Mouse (Mus musculus) forebrain, embryonic 15.5 days (tissue): ENCODE measurements at regions not wholly inside any gene's neighbourhood (a gene's known extent, or its start where the extent isn't known, plus 50 kb on each side); places are given as distances from the start of the nearest gene placed in this dataset.

Experiments used
- ATAC-seq: fragments of 200-750 bp; cut with Nextera tagmentation; replicated peaks from 2 replicates; pipeline ENCODE4 v1.8.0; 2017; ENCODE audit warnings: mild to moderate bottlenecking, moderate TSS enrichment, moderate library complexity
- H3K27ac ChIP-seq: fragments of 300-500 bp; sonication (generic); replicated peaks from 2 replicates; pipeline ENCODE4 v1.5.1; 2015; ENCODE audit warnings: mild to moderate bottlenecking, inconsistent platforms
- H3K27me3 ChIP-seq: fragments of 300-500 bp; sonication (generic); 2 replicates; pipeline ENCODE4 v1.6.1; 2015; ENCODE audit warnings: inconsistent platforms
- H3K36me3 ChIP-seq: fragments of 300-500 bp; sonication (generic); 2 replicates; pipeline ENCODE4 v1.6.1; 2015; ENCODE audit warnings: mild to moderate bottlenecking, inconsistent platforms
- H3K4me1 ChIP-seq: fragments of 300-500 bp; sonication (generic); 2 replicates; pipeline ENCODE4 v1.6.1; 2015; ENCODE audit warnings: inconsistent platforms
- H3K4me2 ChIP-seq: fragments of 300-500 bp; sonication (generic); replicated peaks from 2 replicates; pipeline ENCODE4 v1.6.1; 2015; ENCODE audit warnings: mild to moderate bottlenecking, inconsistent platforms
- H3K4me3 ChIP-seq: fragments of 300-500 bp; sonication (generic); 2 replicates; pipeline ENCODE4 v1.5.1; 2015; ENCODE audit warnings: mild to moderate bottlenecking, inconsistent platforms
- H3K9ac ChIP-seq: fragments of 300-500 bp; sonication (generic); replicated peaks from 2 replicates; pipeline ENCODE4 v1.6.1; 2015; ENCODE audit warnings: mild to moderate bottlenecking, inconsistent platforms
- H3K9me3 ChIP-seq: fragments of 300-500 bp; sonication (generic); 2 replicates; pipeline ENCODE4 v1.6.1; 2016; ENCODE audit warnings: inconsistent platforms
- WGBS: fragments of 180-500 bp; shearing (Covaris S2); methylation state at CpG from one replicate; pipeline ENCODE4 v1.1.7; 2015; ENCODE audit warnings: mixed read lengths; 5-methylcytosine and 5-hydroxymethylcytosine counted together

DNA sequence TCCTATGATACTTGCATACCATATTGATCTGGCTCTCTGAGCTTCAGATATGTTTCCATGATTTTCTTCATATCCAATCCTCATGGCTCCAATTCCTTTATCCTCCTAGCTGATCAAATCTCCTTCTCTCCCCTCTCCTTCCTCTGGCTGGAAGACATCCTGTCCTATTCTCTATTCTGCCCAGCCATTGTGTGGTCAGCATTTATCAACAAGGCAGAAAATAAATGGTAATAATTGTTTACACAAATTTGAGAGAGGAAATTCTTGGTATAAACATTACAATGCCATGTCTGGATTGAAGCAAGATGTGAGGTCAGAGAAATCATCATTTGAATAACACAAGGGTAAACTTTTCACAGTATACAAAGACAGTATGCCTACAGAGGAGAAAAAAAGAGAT, 158.2 kb downstream of the Naf1 start:
- no peak overlapping the region for H3K4me2 ChIP-seq
- H3K4me1 ChIP-seq = no peaks in the 10 kb centered on the region
- ATAC-seq = no peak
- no peak overlapping the region for H3K27ac ChIP-seq
- H3K36me3 ChIP-seq = no peaks in the 10 kb centered on the region
- no peak overlapping the region for H3K9ac ChIP-seq
- no peaks in the 10 kb centered on the region for H3K9me3 ChIP-seq
- H3K27me3 ChIP-seq = no peaks in the 10 kb centered on the region
- no peak overlapping the region for H3K4me3 ChIP-seq

DNA sequence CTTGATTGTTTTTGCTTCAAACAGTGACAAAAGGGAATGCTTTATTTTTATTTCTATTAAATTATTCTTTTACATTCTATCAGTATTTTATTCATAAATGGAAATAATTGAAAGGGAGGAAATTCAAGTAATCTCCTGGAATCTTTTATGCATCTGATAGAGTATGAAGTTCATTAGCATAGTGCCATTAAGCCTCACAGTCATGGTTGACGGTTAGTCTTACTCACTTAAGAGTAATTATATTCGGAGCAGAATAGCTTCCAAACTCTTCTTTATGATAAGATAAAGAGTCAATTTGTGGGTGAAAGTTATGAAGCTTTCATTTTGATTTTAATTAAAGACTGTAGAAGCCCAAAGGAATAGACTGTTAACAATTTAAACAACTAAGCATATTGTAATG, 172.8 kb downstream of the Naf1 start:
- WGBS = 58% methylated on average over 2 of the region's 2 CpGs

DNA sequence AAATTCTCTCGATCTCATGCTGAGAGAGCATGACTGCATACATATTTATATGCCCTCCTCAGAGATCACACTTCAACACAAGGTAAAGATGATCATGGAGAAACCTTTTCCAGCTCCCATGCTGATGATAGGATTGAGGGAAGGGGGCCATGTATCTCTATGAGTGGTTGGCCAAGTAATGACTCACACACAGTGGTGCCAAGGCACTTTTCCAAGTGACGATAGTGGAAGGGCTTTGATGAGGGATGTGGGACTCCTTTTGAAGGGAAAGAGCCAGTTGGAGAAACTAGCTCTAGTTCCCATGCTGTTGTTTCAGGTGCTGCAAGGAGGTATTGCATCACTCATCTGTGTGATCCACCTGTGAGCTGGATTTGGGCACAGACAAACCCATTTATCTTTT, 201.5 kb downstream of the Naf1 start:
- H3K4me2 ChIP-seq = no peak overlapping the region
- 63% methylated on average over 2 of the region's 2 CpGs for WGBS

More for the DNA sequence above, 172.8 kb downstream of the Naf1 start:
- Histone ChIP-seq H3K4me3 (no peak overlapping the region), H3K9ac (no peak overlapping the region), H3K27ac (no peak overlapping the region), H3K27me3 (no peaks in the 10 kb centered on the region), H3K4me1 (no peaks in the 10 kb centered on the region), H3K9me3 (no peaks in the 10 kb centered on the region), H3K36me3 (no peaks in the 10 kb centered on the region), H3K4me2 (no peak overlapping the region)
- ATAC-seq = no peak

DNA sequence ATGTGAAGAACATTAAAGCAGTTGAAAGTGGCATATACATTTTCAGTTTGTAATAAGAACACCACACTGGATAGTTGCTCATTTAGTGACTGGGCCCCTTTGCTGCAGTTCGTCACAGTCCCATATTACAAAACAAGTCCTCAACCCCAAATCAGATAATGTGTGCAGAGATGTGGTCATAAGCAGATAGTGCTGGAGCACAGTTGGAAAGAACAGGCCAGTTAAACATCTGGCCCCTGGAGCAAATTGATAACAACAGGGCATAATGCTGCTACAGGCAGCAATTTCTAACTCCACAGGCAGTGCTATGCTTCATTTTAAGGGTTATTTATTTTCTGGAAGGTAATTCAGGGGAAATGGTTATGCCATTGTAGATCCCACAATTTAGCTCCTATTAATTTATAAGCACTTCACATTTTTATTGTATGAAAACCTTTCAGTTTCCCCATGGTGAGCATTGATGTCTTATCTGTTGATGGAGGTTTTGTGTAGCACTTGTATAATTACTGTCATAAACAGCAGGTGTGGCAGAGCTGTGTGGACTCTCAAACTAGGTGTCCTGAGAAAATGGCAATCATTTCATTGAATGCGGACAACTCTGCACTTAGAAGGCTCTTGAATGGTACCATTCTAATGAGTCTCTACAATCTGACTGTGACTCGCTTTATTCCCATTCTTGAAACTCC, 208.2 kb downstream of the Naf1 start:
- H3K27me3 ChIP-seq = no peaks in the 10 kb centered on the region
- no peak overlapping the region for H3K27ac ChIP-seq
- 84% methylated on average over 3 of the region's 3 CpGs for WGBS
- ATAC-seq = no peak
- no peak overlapping the region for H3K9ac ChIP-seq
- no peak overlapping the region for H3K4me2 ChIP-seq
- no peaks in the 10 kb centered on the region for H3K4me1 ChIP-seq
- H3K36me3 ChIP-seq = no peaks in the 10 kb centered on the region
- H3K9me3 ChIP-seq = no peaks in the 10 kb centered on the region
- H3K4me3 ChIP-seq = no peak overlapping the region

More for the DNA sequence above, 201.5 kb downstream of the Naf1 start:
- Histone ChIP-seq H3K9me3 (no peaks in the 10 kb centered on the region), H3K4me3 (no peak overlapping the region), H3K27me3 (no peaks in the 10 kb centered on the region), H3K36me3 (no peaks in the 10 kb centered on the region), H3K4me1 (no peaks in the 10 kb centered on the region), H3K27ac (no peak overlapping the region), H3K9ac (no peak overlapping the region)
- ATAC-seq = no peak

DNA sequence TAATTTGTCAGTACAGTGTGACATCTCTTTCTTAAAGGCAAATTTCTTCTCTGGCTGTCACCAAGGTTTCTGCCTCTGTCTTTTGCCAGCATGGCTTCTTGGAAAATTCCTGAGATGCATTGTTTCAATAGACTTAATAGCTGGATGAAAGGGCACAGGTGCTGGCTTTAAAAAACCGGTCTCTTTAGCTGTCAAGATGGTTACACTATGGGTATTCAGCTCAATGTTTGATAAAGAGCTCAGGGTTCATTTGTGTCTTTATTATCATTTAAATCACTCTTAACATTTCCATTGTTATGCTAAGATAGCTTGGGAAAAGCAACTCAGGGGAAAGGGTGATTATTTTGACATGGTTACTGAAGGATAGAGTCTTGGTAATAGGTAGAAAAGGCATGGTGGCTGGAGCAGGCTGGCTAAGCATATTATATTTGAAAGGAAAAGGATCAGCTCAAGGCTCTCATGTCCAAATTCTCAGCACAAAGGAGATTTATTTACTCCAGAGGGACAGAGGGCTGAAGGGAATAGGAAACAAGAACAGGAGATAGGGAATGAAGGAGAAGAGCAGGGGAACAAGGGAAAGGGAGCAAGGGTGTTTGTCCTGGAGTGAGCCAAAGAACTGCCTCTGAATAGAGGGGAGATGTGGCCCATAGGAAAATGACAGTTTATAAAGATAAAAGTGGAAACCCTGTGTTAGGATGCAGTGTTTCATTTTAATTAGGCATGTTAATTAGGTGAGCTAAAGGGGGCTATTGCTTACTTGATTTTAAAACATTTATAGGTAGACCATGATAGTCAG, 226.4 kb downstream of the Naf1 start:
- Histone ChIP-seq H3K27ac (no peak overlapping the region), H3K4me2 (no peak overlapping the region), H3K4me1 (peaks cover 12% of the 10 kb centered on the region), H3K4me3 (no peak overlapping the region), H3K9ac (no peak overlapping the region), H3K9me3 (no peaks in the 10 kb centered on the region), H3K27me3 (no peaks in the 10 kb centered on the region), H3K36me3 (no peaks in the 10 kb centered on the region)
- ATAC-seq = peak; percentile 51
- 2% methylated on average over 1 of the region's 1 CpGs for WGBS
